Mouse (Mus musculus) midbrain, embryonic 14.5 days (tissue): Measurements from ENCODE around the gene Fads3. TPM values are rescaled to one million over a fixed set of nuclear protein-coding genes. Genes with fewer than 3 reads are reported as not detected.

ENCODE experiments used
- ATAC-seq: fragments of 200-750 bp; cut with Nextera tagmentation; 2 replicates; pipeline ENCODE4 v1.8.0; 2017; ENCODE audit warnings: moderate number of reproducible peaks, moderate library complexity; ENCODE audit not compliant: low FRiP score, low TSS enrichment
- DNase-seq: peaks from one replicate; pipeline ENCODE4 v3.0.0-alpha.2; 2015
- H3K27ac ChIP-seq: fragments of 300-500 bp; sonication (generic); replicated peaks from 2 replicates; pipeline ENCODE4 v1.5.1; 2014; ENCODE audit warnings: mild to moderate bottlenecking, low read depth, low read length, moderate library complexity
- H3K27me3 ChIP-seq: fragments of 300-500 bp; sonication (generic); 2 replicates; pipeline ENCODE4 v1.6.1; 2014; ENCODE audit warnings: low read length, control low read depth, mixed read lengths; ENCODE audit not compliant: control insufficient read depth, insufficient read depth
- H3K36me3 ChIP-seq: fragments of 300-500 bp; sonication (generic); 2 replicates; pipeline ENCODE4 v1.6.1; 2014; ENCODE audit warnings: low read length, control low read depth; ENCODE audit not compliant: control insufficient read depth, insufficient read depth
- H3K4me1 ChIP-seq: fragments of 300-500 bp; sonication (generic); 2 replicates; pipeline ENCODE4 v1.6.1; 2014; ENCODE audit warnings: mild to moderate bottlenecking, antibody characterized with exemption, low read length, control low read depth; ENCODE audit not compliant: control insufficient read depth, insufficient read depth
- H3K4me2 ChIP-seq: fragments of 300-500 bp; sonication (generic); 2 replicates; pipeline ENCODE4 v1.6.1; 2014; ENCODE audit warnings: mild to moderate bottlenecking, low read length, moderate library complexity
- H3K4me3 ChIP-seq: fragments of 300-500 bp; sonication (generic); replicated peaks from 2 replicates; pipeline ENCODE4 v1.5.1; 2014; ENCODE audit warnings: low read depth, low read length
- H3K9ac ChIP-seq: fragments of 300-500 bp; sonication (generic); replicated peaks from 2 replicates; pipeline ENCODE4 v1.6.1; 2014; ENCODE audit warnings: mild to moderate bottlenecking, low read length, moderate library complexity
- H3K9me3 ChIP-seq: fragments of 300-500 bp; sonication (generic); 2 replicates; pipeline ENCODE4 v1.6.1; 2016; ENCODE audit warnings: low read length, control low read depth, mixed read lengths; ENCODE audit not compliant: control insufficient read depth
- WGBS: fragments of 180-500 bp; shearing (Covaris S2); extraction: QIAGEN DNeasy Blood & Tissue Kit; methylation state at CpG from one replicate; pipeline ENCODE4 v1.1.7; 2014; 5-methylcytosine and 5-hydroxymethylcytosine counted together
- polyA plus RNA-seq: library from polyadenylated mRNA; unstranded; fragments of >200 nt; fragmentation: Nextera tagmentation; extraction: Ambion mirVana; gene quantifications from 2 replicates; pipeline ENCODE4 v1.2.1, GENCODE M21; 2014

Gene Fads3
- polyA plus RNA-seq, 1 experiment from 2014 or later: 15.4 TPM

GRCm38 (mm10) chr19:10033211-10033973, 8.0 kb upstream of the Fads3 start:
- ATAC-seq (peak; percentile 25; the same call in 1 of the 2 replicates), DNase-seq (peak; percentile 86)
- 41% methylated on average over 8 of the region's 8 CpGs for WGBS
- no peak overlapping the region for H3K27ac ChIP-seq
- H3K4me3 ChIP-seq: no peak overlapping the region
- H3K4me2 ChIP-seq: no peak overlapping the region
- no peaks in the 10 kb centered on the region for H3K9me3 ChIP-seq
- H3K9ac ChIP-seq: no peak overlapping the region
- H3K27me3 ChIP-seq: no peaks in the 10 kb centered on the region
- H3K4me1 ChIP-seq: no peaks in the 10 kb centered on the region
- no peaks in the 10 kb centered on the region for H3K36me3 ChIP-seq

DNA sequence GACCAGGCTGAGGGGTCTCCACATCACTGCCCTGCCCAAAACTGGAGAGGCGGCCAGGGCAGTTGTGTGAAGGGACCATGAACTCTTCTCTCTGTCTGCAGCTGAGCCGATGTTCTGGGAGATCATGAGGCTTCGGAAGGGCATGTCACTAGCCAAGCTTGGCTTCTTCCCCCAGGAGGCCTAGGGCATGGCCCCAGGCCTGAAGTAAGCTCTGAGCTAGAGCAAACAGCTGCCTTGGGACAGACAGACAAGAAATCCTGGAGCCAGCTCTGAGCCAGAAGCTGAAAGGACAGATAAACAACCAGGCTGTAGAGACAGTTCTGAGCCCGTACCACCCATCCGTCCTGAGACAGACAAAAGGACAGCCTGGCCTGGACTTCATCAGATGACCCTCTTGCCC, 7.0 kb upstream of the Fads3 start:
- 60% methylated on average over 5 of the region's 5 CpGs for WGBS
- no peak overlapping the region for H3K4me3 ChIP-seq
- no peak overlapping the region for H3K9ac ChIP-seq
- no peaks in the 10 kb centered on the region for H3K27me3 ChIP-seq
- no peaks in the 10 kb centered on the region for H3K4me1 ChIP-seq
- DNase-seq (no peak), ATAC-seq (no peak)
- H3K36me3 ChIP-seq: no peaks in the 10 kb centered on the region
- H3K27ac ChIP-seq: no peak overlapping the region
- no peak overlapping the region for H3K4me2 ChIP-seq
- no peaks in the 10 kb centered on the region for H3K9me3 ChIP-seq

DNA sequence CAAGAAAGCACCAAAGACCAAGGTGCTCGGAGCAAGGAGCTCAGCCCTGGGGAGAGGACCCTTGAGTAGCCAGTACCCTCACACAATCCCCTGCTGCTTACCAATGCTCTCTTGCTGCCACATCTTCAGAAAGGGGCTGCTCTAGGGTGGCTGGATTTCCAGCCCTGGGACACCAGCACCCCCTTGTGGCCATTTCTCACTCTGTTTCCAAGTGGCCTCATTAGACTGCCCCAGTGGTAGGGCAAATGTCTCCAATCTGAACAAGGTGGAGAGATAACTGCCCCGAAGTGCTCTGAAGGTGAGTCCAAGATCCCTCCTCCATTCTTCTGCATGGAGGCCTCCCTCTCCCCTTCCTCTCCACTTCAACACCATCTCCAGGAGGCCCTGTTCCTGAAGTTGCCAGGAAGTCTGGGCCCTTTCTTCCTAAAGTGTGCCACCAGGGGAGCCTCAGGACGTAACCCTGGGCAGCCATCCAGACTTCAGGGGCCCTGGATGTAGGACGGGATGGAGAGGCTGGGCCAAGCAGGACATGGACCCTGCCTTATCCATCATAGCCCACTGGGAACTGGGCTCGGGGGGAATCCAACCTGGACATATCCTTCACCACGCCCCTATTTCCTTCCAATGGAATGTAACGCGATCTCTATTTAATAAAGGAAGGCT, 6.5 kb upstream of the Fads3 start:
- Histone ChIP-seq H3K9ac (no peak overlapping the region), H3K36me3 (no peaks in the 10 kb centered on the region), H3K4me3 (no peak overlapping the region), H3K9me3 (no peaks in the 10 kb centered on the region), H3K4me1 (no peaks in the 10 kb centered on the region), H3K4me2 (no peak overlapping the region), H3K27me3 (no peaks in the 10 kb centered on the region), H3K27ac (no peak overlapping the region)
- ATAC-seq (peak; percentile 73), DNase-seq (peak; percentile 84)
- 54% methylated on average over 8 of the region's 8 CpGs for WGBS

DNA sequence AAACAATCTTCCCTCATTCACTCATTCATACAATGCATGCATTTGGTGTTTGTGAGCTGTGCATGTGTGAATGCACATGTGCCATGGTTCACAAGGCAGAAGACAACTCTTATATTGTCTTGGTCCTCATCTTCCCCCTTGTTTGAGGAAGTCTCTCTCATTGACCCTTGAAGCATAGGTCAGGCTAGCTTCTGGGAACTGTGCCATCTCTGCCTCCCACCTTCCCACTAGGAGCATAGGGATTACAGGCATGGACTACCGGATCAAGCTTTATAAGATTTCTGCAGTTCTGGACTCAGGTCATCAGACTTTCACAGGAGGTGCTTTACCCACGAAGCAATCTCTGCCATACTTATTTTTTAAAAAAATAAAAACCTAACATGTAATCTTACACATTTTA, 3.8 kb upstream of the Fads3 start:
- Histone ChIP-seq H3K27me3 (no peaks in the 10 kb centered on the region), H3K9me3 (no peaks in the 10 kb centered on the region), H3K4me3 (no peak overlapping the region), H3K4me2 (no peak overlapping the region), H3K4me1 (peaks cover 9% of the 10 kb centered on the region), H3K27ac (no peak overlapping the region), H3K9ac (no peak overlapping the region), H3K36me3 (no peaks in the 10 kb centered on the region)
- DNase-seq (no peak), ATAC-seq (no peak)
- WGBS: 56% methylated on average over 2 of the region's 2 CpGs

DNA sequence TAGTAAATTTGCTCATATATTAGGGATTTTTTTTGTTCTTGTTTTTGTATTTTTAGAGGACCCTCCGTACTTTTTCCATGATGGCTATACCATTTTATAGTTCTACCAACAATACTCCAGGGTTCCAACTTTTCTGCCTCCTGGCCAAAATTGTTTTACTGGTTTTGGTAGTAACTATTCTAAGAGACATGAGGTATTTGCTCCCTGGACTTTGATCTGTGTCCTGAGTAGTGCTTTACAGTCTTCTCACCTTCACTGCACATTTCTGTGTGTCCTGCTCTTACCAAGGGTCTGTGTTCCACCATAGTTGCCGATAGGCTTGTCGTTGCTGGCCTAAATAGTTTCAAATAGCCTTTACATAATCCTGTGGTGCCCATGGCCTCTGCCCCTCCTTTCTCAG, 3.0 kb upstream of the Fads3 start:
- Histone ChIP-seq H3K27ac (no peak overlapping the region), H3K36me3 (no peaks in the 10 kb centered on the region), H3K9ac (no peak overlapping the region), H3K9me3 (no peaks in the 10 kb centered on the region), H3K27me3 (no peaks in the 10 kb centered on the region), H3K4me1 (peaks cover 9% of the 10 kb centered on the region), H3K4me2 (no peak overlapping the region), H3K4me3 (no peak overlapping the region)
- ATAC-seq (no peak), DNase-seq (no peak)
- WGBS: 79% methylated on average over 3 of the region's 3 CpGs

GRCm38 (mm10) chr19:10038910-10039309, 2.5 kb upstream of the Fads3 start:
- Histone ChIP-seq H3K9me3 (no peaks in the 10 kb centered on the region), H3K27ac (no peak overlapping the region), H3K4me2 (no peak overlapping the region), H3K4me1 (peaks cover 9% of the 10 kb centered on the region), H3K27me3 (no peaks in the 10 kb centered on the region), H3K36me3 (no peaks in the 10 kb centered on the region), H3K4me3 (no peak overlapping the region), H3K9ac (no peak overlapping the region)
- DNase-seq (peak; percentile 61), ATAC-seq (no peak)
- WGBS: 35% methylated on average over 3 of the region's 3 CpGs

DNA sequence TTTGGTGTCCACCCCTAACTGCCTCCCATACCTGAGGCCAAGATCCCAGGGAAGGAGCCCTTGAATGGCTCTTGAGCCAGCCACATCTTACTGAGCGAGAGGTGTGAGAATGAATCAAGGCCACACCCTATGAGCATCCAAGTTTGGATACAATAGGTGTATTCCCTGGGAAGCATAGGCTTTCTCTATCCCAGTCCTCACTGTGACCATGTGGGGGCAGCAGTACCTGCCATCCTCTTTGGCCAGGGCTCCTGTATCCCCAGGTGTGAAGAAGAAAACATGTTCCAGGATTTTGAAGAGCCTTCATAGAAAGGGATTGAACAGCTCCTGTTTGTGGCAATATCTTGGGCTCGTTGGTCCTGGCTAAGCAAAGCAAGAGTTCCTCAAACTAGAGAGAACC, 1.8 kb upstream of the Fads3 start:
- whole genome bisulfite sequencing: 83% methylated on average over 2 of the region's 2 CpGs
- Histone ChIP-seq H3K4me2 (no peak overlapping the region), H3K36me3 (no peaks in the 10 kb centered on the region), H3K27me3 (no peaks in the 10 kb centered on the region), H3K9ac (no peak overlapping the region), H3K27ac (no peak overlapping the region), H3K4me1 (peaks cover 9% of the 10 kb centered on the region), H3K9me3 (no peaks in the 10 kb centered on the region), H3K4me3 (no peak overlapping the region)
- no peak for ATAC-seq
- no peak for DNase-seq

- DNase-seq (peak; percentile 31), ATAC-seq (peak; percentile 42)
- Histone ChIP-seq H3K9ac (peak overlapping the region; percentile 66), H3K27me3 (no peaks in the 10 kb centered on the region), H3K27ac (0 out of 2 replicates have a peak overlapping the region, but pooled peaks have one; percentile 20), H3K4me3 (peak overlapping the region; percentile 60), H3K4me1 (peaks cover 9% of the 10 kb centered on the region), H3K36me3 (no peaks in the 10 kb centered on the region), H3K9me3 (no peaks in the 10 kb centered on the region), H3K4me2 (peak overlapping the region; percentile 97)
- 5% methylated on average over 20 of the region's 20 CpGs for WGBS
These were observed 442 bp upstream of the Fads3 start for GRCm38 (mm10) chr19:10040866-10041387.
